Mouse (Mus musculus) olfactory bulb, adult 2 months (tissue): ENCODE measurements around the gene Gpc4.

Source experiments
- CTCF ChIP-seq: fragments of 200-500 bp; IDR thresholded peaks from 2 replicates; pipeline ENCODE4 v1.5.1; 2012; ENCODE audit warnings: low read depth, mild to moderate bottlenecking, low read length, moderate library complexity; ENCODE audit not compliant: insufficient read depth
- POLR2A ChIP-seq: fragments of 200-500 bp; IDR thresholded peaks from 2 replicates; pipeline ENCODE4 v1.6.1; 2012; ENCODE audit warnings: mild to moderate bottlenecking, low read depth, low read length, moderate library complexity; ENCODE audit not compliant: insufficient read depth

- no peak for TF ChIP-seq POLR2A
- TF ChIP-seq CTCF, result no peak
These were observed 26.5 kb downstream of the Gpc4 start for GRCm38 (mm10) chrX:52138461-52139075.
